Mouse (Mus musculus) duodenum, adult 2 months (tissue): Measurements from ENCODE around the gene Gm2897. TPM values are rescaled to one million over a fixed set of nuclear protein-coding genes. Genes with fewer than 3 reads are reported as not detected.

Source experiments
- polyA plus RNA-seq: library from polyadenylated mRNA; depleted of rRNA; stranded (reverse); fragments of >200 nt; gene quantifications from 2 replicates; pipeline ENCODE4 v1.2.3, GENCODE M21; 2012; ENCODE audit warnings: low replicate concordance; rRNA removed

The Gm2897 gene
- 0.11 TPM in 1 of 2 replicates, not detected in the other for polyA plus RNA-seq

DNA sequence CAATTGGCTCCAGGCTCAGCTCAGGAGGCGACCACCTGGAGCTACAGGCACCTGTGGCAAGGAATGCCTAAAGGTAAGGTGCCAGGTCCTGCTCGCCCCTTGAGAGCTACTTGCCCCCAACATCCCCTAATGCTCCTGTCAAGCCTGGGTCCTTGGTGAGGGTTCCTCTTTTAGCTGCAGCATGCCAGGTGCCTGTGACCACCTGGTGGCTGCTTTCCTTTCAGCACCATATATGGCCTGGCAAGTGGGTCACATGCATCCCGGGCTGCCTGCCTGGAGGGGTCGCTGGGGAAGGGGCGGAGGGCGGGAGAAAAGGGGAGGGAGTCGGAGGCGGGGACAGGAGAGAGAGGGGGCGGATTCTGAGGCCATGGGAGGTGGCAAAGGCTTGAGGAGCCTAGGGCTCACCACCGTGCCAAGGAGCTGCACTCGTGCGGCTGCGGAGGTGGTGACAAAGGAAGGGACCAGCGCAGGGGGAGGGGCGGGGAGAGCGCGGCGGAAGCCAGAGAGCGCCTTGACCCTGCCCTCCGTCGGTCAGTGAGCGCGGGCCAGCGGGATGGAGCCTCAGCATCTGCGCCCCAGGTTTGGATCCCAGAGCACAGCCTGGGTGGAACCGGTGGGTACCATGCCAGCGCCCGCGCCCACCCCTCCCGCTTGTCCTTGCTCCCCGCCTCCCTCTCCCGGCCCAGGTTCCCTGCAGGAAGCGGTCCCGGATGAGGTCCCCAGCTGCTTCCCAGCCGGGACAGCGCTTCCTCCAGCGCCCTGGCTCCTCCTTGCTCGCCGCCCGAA is at the start of gene Gm2897:
Gm2897 (plus strand) TSS at position 559 of the 786 bp plus-strand sequence.

DNA sequence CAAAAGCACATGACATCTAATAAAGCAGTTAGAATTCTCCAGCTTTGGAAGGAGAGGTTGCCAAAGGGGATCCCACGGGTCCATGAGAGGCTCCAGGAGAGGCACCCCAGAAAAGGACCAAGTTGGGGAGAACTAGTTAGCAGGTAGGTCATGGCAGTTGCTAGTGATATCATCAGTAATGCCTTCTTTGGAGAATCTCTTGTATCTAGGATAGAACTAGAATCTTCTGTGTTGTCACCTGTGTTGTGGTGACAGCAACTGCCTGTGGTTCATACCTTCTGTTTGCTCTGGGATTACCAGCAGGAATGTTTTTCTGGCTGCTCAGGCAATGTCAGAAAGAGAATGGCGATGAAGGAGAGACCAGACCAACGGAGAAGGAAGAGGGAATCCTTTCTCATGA is 19.4 kb upstream of the Gm2897 start, which contains the start of gene Gm2888:
Gm2888 (plus strand) TSS at position 301 of the 400 bp plus-strand sequence.

Other genes starting within 250 kb of the Gm2897 start
- gene Gm2888, start 19.3 kb upstream of the Gm2897 start, polyA plus RNA-seq, result not detected in 2 replicates
- gene Gm10340, start 84.7 kb downstream of the Gm2897 start, polyA plus RNA-seq, result 0.16 and 0.36 TPM in 2 replicates
- not detected in 2 replicates for gene Gm5795, start 139.0 kb downstream of the Gm2897 start, polyA plus RNA-seq
- 0.18 TPM in 1 of 2 replicates, not detected in the other for gene D830030K20Rik, start 159.2 kb downstream of the Gm2897 start, polyA plus RNA-seq